Mouse (Mus musculus) liver, embryonic 11.5 days (tissue): Measurements from ENCODE around the gene Myo18a. TPM values are rescaled to one million over a fixed set of nuclear protein-coding genes. Genes with fewer than 3 reads are reported as not detected.

Source experiments
- ATAC-seq: fragments of 200-750 bp; cut with Nextera tagmentation; replicated peaks from 2 replicates; pipeline ENCODE4 v1.8.0; 2017; ENCODE audit warnings: moderate number of reproducible peaks, mild to moderate bottlenecking, moderate TSS enrichment, moderate library complexity; ENCODE audit not compliant: low FRiP score
- DNase-seq: peaks from one replicate; pipeline ENCODE4 v3.0.0-alpha.2; 2017; ENCODE audit warnings: low spot score
- H3K27ac ChIP-seq: fragments of 300-500 bp; sonication (generic); 2 replicates; pipeline ENCODE4 v1.5.1; 2014; ENCODE audit warnings: mild to moderate bottlenecking, low read depth, low read length, control low read depth
- H3K27me3 ChIP-seq: fragments of 300-500 bp; sonication (generic); replicated peaks from 2 replicates; pipeline ENCODE4 v1.6.1; 2014; ENCODE audit warnings: low read length, mixed read lengths; ENCODE audit not compliant: control insufficient read depth, insufficient read depth
- H3K36me3 ChIP-seq: fragments of 300-500 bp; sonication (generic); 2 replicates; pipeline ENCODE4 v1.6.1; 2014; ENCODE audit warnings: mild to moderate bottlenecking, low read length, moderate library complexity, mixed read lengths; ENCODE audit not compliant: control insufficient read depth, insufficient read depth
- H3K4me1 ChIP-seq: fragments of 300-500 bp; sonication (generic); replicated peaks from 2 replicates; pipeline ENCODE4 v1.6.1; 2014; ENCODE audit warnings: low read length, mixed read lengths; ENCODE audit not compliant: control insufficient read depth, insufficient read depth
- H3K4me2 ChIP-seq: fragments of 300-500 bp; sonication (generic); 2 replicates; pipeline ENCODE4 v1.6.1; 2014; ENCODE audit warnings: mild to moderate bottlenecking, control low read depth, moderate library complexity
- H3K4me3 ChIP-seq: fragments of 300-500 bp; sonication (generic); 2 replicates; pipeline ENCODE4 v1.5.1; 2014; ENCODE audit warnings: low read depth, low read length, control low read depth
- H3K9ac ChIP-seq: fragments of 300-500 bp; sonication (generic); 2 replicates; pipeline ENCODE4 v1.6.1; 2014; ENCODE audit warnings: low read depth, low read length, control low read depth
- H3K9me3 ChIP-seq: fragments of 300-500 bp; sonication (generic); 2 replicates; pipeline ENCODE4 v1.6.1; 2016; ENCODE audit warnings: low read length, inconsistent platforms, mixed read lengths; ENCODE audit not compliant: control insufficient read depth
- WGBS: fragments of 180-500 bp; shearing (Covaris S2); extraction: QIAGEN DNeasy Blood & Tissue Kit; methylation state at CpG from one replicate; pipeline ENCODE4 v1.1.7; 2014; 5-methylcytosine and 5-hydroxymethylcytosine counted together
- polyA plus RNA-seq: library from polyadenylated mRNA; unstranded; fragments of >200 nt; fragmentation: Nextera tagmentation; extraction: Ambion mirVana; gene quantifications from 2 replicates; pipeline ENCODE4 v1.2.1, GENCODE M21; 2014

Myo18a gene
- polyA plus RNA-seq, 1 experiment from 2014 or later: 37.1 TPM

DNA sequence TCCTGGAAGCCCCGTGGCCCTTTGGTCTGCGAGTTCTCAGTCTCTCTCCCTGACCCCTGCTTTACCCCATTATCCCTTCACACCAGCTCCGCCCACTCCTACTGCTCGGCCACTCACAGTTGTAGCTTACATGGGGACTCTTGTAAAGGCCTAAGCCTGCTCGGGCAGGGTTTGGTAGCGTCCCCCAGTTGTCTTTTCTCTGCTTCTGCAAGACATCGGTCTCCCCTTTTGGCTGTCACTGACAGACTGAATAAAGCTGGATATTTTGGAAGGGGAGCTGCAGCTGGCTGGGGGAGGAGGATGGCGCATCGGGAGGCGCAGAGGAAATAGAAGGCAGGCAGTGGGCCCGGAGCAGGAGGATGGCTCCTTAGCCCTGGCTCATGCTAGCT lies 113.7 kb downstream of the Myo18a start:
- no peak; the same call in 1 of the 2 replicates for ATAC-seq
- peaks cover 20% of the 10 kb centered on the region for H3K4me1 ChIP-seq
- H3K27me3 ChIP-seq: peaks cover 6% of the 10 kb centered on the region
- H3K27ac ChIP-seq: peak overlapping the region; percentile 43; the same call in 1 of the 2 replicates
- H3K36me3 ChIP-seq: no peaks in the 10 kb centered on the region
- no peak overlapping the region for H3K4me3 ChIP-seq
- WGBS: 50% methylated on average over 11 of the region's 11 CpGs
- H3K9ac ChIP-seq: no peak overlapping the region
- DNase-seq: no peak
- no peaks in the 10 kb centered on the region for H3K9me3 ChIP-seq
- H3K4me2 ChIP-seq: peak overlapping the region; percentile 47

DNA sequence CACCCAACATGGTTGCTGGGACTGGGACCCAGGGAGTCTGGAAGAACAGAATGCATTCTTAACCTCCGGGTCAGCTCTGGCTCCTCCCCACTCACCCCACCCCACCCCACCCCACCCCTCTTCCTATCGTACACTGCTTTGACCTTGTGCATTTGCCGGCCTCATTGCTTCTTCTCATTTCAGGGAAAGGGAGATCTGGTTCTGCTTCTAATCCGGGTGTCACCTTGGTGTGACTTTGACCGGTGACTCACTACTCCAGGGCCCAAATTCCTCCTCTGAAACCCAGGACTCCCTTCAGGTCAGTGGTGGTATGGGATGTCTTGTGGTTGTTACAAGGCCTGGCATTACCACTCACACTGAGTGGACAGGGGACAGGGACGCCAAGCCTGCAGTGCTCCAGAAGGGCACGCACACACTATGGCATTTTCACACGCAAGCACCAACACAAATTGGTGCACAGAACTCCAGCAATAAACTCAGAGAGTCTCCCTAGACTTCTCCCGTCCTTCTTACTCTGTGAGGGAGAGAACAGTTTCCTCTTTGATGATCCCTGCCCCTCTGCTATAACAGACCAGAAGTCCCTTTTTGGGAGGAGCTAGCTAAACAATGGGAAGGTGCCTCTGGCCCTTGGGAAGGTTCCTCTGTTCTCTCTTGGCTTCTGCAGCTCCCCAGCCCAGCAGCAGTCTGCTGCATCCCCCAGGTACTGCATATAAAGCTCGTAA lies 121.6 kb downstream of the Myo18a start:
- H3K36me3 ChIP-seq: no peaks in the 10 kb centered on the region
- peaks cover 6% of the 10 kb centered on the region for H3K4me1 ChIP-seq
- DNase-seq (no peak), ATAC-seq (no peak)
- no peak overlapping the region for H3K9ac ChIP-seq
- 45% methylated on average over 10 of the region's 10 CpGs for WGBS
- no peak overlapping the region for H3K27ac ChIP-seq
- peak overlapping the region; percentile 16; the same call in 1 of the 2 replicates for H3K4me2 ChIP-seq
- no peak overlapping the region for H3K4me3 ChIP-seq
- no peaks in the 10 kb centered on the region; the same call in 1 of the 2 replicates for H3K27me3 ChIP-seq
- no peaks in the 10 kb centered on the region for H3K9me3 ChIP-seq

DNA sequence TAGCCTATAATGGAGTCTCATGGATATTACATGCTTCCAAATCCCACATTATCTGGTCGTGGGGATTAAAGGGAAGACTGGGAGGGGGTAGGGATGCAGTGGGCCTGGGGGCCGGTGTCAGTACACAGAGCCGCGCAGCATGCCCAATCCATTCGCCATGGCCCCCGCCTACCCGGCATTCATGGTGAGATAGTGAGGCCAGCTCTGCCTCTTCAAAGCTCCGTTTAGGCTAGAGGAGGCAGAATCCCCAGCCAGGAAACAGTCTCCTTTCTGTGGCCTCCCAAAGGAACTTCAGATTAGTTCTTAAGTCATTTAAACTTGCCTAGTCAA lies 122.2 kb downstream of the Myo18a start:
- Histone ChIP-seq H3K27ac (no peak overlapping the region), H3K4me1 (peaks cover 6% of the 10 kb centered on the region), H3K9ac (no peak overlapping the region), H3K9me3 (no peaks in the 10 kb centered on the region), H3K4me3 (no peak overlapping the region), H3K36me3 (no peaks in the 10 kb centered on the region), H3K27me3 (no peaks in the 10 kb centered on the region; the same call in 1 of the 2 replicates), H3K4me2 (peak overlapping the region; percentile 14; the same call in 1 of the 2 replicates)
- DNase-seq (no peak), ATAC-seq (no peak)
- WGBS: 52% methylated on average over 8 of the region's 8 CpGs

DNA sequence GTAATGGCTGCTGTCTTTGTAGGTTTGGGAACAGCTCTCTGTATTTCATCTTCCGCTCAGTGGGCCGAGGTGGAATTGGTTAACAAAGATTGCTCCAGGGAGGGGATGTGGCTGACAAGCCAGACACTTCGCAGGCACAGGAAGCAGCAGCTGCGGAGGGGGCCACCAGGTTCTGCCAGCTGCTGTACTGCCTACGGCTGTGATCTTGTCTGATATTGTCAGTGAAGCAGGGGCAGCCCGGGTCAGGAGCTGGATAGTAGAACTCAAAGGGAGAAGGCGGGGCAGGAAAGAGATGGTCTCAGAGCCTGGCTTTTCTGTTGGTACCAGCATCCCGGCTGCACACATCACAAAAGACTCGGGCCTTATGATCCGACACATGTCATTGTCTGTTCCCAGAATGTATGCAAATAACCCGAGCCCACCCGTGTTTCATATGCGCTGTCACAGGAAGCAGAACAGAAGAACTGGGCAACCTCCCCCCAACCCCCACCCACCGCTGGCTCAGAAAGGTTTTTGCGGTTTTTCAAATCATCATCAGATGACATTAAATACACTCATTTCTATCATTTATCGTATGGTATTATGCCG lies 124.4 kb downstream of the Myo18a start:
- no peak for ATAC-seq
- 38% methylated on average over 17 of the region's 17 CpGs for WGBS
- H3K9ac ChIP-seq: no peak overlapping the region
- H3K27ac ChIP-seq: no peak overlapping the region
- no peaks in the 10 kb centered on the region for H3K36me3 ChIP-seq
- no peak overlapping the region for H3K4me3 ChIP-seq
- peaks cover 6% of the 10 kb centered on the region for H3K4me1 ChIP-seq
- DNase-seq: no peak
- no peaks in the 10 kb centered on the region for H3K9me3 ChIP-seq
- no peak overlapping the region for H3K4me2 ChIP-seq
- H3K27me3 ChIP-seq: no peaks in the 10 kb centered on the region; the same call in 1 of the 2 replicates

DNA sequence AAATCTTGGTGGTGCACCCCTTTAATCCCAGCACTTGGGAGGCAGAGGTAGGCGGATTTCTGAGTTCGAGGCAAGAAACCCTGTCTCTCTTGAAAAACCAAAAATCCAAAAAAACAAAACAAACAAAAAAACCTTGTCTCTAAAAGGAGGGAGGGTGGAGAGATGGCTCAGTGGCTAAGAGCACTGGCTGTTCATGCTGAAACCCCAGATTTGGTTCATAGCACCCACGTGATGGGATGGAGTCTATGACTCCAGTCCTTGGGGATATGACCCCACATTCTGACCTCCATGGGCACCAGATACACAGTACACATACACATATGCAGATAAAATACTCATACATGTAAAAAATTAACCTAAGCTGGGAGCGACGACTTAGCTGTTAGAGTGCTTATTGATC lies 125.8 kb downstream of the Myo18a start:
- Histone ChIP-seq H3K4me1 (peaks cover 10% of the 10 kb centered on the region), H3K27me3 (peaks cover 9% of the 10 kb centered on the region), H3K9me3 (no peaks in the 10 kb centered on the region), H3K4me2 (no peak overlapping the region), H3K4me3 (no peak overlapping the region), H3K27ac (no peak overlapping the region), H3K9ac (no peak overlapping the region), H3K36me3 (no peaks in the 10 kb centered on the region)
- WGBS: 82% methylated on average over 5 of the region's 5 CpGs
- DNase-seq (no peak), ATAC-seq (no peak)

DNA sequence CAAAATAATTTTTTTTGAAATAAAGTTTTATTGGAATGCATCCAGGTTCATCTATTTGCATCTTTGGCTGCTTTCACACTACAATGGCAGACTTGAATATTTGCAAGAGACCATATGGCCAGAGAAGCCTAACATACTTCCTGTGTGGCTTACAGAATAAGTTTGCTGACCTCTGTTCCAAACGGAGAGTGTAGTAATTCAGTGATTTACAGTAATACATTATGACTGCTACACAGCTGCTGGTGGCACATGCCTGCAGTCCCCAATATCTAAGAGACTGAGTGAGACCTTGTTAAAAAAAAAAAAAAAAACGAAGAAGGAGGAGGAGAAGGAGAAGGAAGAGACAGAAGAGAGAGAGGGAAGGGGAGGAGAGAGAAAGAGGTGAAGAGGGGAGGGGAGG lies 126.4 kb downstream of the Myo18a start:
- 24% methylated on average over 1 of the region's 2 CpGs for WGBS

DNA sequence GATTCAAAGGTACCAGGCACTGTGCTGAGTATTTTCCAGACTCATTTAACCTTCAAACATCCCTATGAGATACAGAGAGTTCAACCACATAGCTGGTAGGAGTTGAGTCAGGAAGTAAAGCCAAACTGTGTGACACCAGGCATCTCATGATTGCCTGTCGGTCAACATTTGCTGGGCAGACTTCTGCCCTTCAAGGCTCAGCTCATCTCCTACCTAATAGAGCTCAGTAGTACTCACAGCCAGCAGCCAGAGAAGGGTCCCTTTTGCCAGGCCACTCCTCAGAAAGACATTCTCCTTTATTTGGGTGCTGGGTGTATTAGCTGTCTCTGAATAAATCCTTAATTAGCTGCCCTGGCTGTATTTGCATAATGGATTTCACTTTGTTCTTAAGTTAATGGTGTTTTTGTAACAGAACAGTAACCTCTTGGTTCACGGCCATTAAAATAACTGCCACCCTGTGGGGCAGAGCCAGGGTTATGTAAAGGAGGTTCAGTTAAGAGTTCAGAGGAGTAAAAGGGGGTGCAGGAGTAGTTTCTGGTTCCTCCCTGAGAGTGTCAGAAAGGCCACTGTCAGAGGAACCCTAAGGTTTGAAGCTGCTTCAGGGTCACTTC lies 127.7 kb downstream of the Myo18a start:
- 68% methylated on average over 2 of the region's 2 CpGs for WGBS
- H3K4me1 ChIP-seq: peaks cover 3% of the 10 kb centered on the region; the same call in 1 of the 2 replicates
- no peak overlapping the region for H3K4me2 ChIP-seq
- H3K4me3 ChIP-seq: no peak overlapping the region
- H3K9ac ChIP-seq: no peak overlapping the region
- H3K9me3 ChIP-seq: no peaks in the 10 kb centered on the region
- no peak for ATAC-seq
- H3K36me3 ChIP-seq: no peaks in the 10 kb centered on the region
- H3K27me3 ChIP-seq: peaks cover 17% of the 10 kb centered on the region
- H3K27ac ChIP-seq: no peak overlapping the region
- no peak for DNase-seq

More for the DNA sequence above, 126.4 kb downstream of the Myo18a start:
- no peaks in the 10 kb centered on the region for H3K9me3 ChIP-seq
- no peak for ATAC-seq
- H3K9ac ChIP-seq: no peak overlapping the region
- H3K27ac ChIP-seq: no peak overlapping the region
- H3K4me3 ChIP-seq: no peak overlapping the region
- DNase-seq: no peak
- H3K4me1 ChIP-seq: peaks cover 10% of the 10 kb centered on the region
- H3K4me2 ChIP-seq: no peak overlapping the region
- H3K36me3 ChIP-seq: no peaks in the 10 kb centered on the region
- peaks cover 14% of the 10 kb centered on the region for H3K27me3 ChIP-seq

DNA sequence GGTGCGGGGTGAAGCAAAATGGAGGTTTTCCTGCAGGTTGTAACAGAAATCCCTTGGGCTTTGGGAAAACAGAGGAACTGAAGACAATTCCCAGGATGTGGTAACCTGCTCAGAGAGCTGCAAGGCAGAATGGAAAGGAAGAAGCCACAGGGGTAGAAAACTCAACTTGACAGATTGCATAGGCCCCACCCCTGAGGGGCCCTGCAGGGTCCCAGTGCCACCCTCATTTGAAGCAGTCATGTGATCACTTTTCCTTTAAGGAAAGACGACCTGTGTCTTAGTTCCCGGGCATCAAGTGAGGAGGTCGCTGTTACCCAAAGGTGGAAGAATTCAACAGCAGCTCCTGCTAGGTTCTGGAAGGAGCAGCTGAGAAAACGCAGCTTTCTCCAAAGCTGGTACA lies 129.8 kb downstream of the Myo18a start:
- DNase-seq (no peak), ATAC-seq (no peak)
- peak overlapping the region; percentile 46 for H3K4me2 ChIP-seq
- no peak overlapping the region for H3K27ac ChIP-seq
- H3K27me3 ChIP-seq: peaks cover 37% of the 10 kb centered on the region
- WGBS: 16% methylated on average over 5 of the region's 5 CpGs
- no peaks in the 10 kb centered on the region for H3K9me3 ChIP-seq
- 0 out of 2 replicates have a peak overlapping the region, but pooled peaks have one; percentile 20 for H3K9ac ChIP-seq
- no peaks in the 10 kb centered on the region for H3K36me3 ChIP-seq
- H3K4me3 ChIP-seq: peak overlapping the region; percentile 19; the same call in 1 of the 2 replicates
- H3K4me1 ChIP-seq: peaks cover 3% of the 10 kb centered on the region; the same call in 1 of the 2 replicates
